Mouse (Mus musculus) R1 (cell line): ENCODE data around the gene Zfp598.

ENCODE experiments used
- DNase-seq: peaks from one replicate; pipeline ENCODE4 v3.0.0-alpha.2; 2018; ENCODE audit warnings: low read depth, low spot score

The Zfp598 gene

GRCm38 (mm10) chr17:24669545-24670245, at the start of gene Zfp598:
Zfp598 (plus strand) TSS chr17:24669687.
- DNase-seq, result peak; percentile 94

GRCm38 (mm10) chr17:24625472-24625871, 44.0 kb upstream of the Zfp598 start:
- DNase-seq, result no peak

DNA sequence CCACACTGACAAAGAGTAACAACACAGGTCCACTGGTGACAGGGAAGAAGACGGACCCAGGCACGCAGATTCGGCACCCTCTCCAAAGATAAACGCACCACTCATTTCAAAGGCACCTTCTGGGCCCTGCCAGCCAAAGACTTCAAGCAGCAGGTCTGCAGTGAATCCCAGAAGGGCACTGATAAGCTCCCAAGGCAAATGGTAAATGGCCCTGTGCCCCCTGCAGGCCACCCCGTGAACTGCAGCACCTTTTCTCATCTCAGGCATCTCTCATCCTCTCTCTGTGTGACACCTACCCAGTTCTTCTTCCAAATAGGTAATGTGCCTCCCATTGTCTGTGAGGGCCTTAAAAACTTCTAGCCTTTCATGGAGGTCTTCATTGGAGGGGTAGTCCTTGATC, 40.8 kb upstream of the Zfp598 start:
- peak; percentile 75 for DNase-seq

DNA sequence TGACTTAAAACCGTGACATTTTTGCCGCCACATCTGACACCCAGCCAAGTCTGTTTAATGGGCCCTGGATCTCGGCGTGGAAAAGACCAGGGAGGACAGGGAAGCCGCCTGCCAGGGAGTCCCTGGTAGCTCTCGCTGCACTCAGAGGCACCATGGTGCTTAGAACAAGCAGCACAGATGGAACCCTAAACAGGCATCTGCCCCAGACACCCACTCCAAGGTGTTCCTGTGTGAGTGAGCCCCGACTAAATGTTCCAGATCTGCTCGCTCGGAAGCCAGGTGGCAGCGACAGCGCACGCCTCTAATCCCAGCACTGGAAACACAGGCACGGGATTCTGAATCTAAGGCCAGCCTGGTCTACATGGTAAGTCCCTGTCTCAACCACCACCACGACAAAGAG, 39.4 kb upstream of the Zfp598 start:
- no peak for DNase-seq

- DNase-seq, result peak; percentile 97
These were observed 37.2 kb upstream of the Zfp598 start, which contains the start of the genes Tsc2 and Nthl1 for GRCm38 (mm10) chr17:24632167-24632812. Tsc2 (minus strand) TSS chr17:24632630. Nthl1 (plus strand) TSS chr17:24632680.

GRCm38 (mm10) chr17:24632813-24633449, 36.6 kb upstream of the Zfp598 start:
- peak; percentile 58 for DNase-seq

- no peak for DNase-seq
These were observed 35.7 kb upstream of the Zfp598 start for GRCm38 (mm10) chr17:24633831-24634230.

GRCm38 (mm10) chr17:24635024-24635423, 34.5 kb upstream of the Zfp598 start:
- DNase-seq, result no peak

DNA sequence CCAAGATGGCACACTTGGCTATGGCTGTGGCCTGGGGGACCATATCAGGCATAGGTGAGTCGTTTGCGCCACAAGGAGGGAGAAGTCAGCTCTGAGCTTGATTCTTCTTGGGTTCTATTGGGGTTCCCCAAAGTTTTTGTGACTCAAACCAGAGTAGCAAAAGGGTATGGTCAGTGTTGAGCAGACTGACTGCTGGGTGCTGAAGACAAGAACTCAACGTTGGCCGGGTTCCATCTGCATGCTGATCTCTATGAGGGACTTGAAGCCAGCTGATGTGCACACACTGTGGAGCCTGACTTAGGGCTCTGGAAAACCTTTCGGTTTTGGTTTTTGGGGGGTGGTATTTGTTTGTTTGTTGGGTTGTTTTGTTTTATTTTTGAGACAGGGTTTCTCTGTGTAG, 33.8 kb upstream of the Zfp598 start:
- no peak for DNase-seq

DNA sequence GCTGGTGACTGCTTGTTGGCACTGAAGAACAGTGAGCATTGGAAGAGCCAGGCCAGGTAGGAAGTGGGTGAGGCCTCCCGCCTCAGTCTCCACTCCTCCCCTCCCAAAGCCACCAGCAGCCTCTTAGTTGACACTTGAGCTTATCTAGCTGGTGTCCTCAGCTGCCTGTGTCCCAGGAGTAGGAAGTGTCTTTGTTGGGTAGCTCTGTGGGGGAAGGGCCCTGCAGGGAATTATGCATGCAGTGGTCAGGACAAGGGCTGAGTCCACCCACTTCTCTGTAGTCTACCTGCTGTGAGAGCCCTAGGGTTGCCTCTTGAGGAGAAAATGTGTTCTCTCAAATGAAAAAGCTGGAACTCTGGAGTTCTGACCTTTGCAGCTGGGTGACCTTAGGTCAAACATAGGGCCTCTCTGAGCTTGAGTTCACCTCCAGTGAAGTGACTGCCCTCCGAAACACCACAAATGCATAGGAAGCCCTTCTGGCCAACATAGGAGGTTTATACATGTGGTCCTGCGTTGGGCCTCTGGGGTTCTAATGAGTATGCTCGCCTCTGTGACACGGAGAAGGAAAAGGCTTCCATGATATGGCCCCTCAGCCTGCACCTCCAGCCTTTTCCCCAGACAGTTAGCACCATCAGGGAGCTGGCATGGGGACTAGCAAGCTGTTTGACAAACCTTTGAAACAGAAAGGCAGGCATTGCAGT, 32.6 kb upstream of the Zfp598 start:
- DNase-seq, result peak; percentile 71

- DNase-seq, result no peak
These were observed 31.3 kb upstream of the Zfp598 start for GRCm38 (mm10) chr17:24638214-24638613.

DNA sequence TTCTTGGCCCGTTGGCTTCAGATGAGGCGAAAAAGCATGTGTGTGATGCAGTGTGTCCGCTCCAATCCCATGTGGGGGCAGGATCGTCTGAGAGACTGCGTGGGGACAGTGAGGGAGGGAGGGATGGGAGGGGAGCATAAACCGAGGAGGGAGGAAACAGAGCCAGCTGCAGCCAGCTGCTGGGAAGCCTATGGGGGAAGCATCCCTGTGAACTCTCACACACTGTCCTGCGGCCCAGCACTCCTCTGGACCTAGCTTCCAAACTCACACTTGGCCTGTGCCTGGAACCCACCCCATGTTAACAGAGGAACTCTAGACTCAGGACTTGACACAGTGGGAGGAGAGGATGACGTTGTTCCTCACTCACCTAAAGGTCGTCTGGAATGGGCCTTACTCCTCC, 30.6 kb upstream of the Zfp598 start:
- DNase-seq, result no peak

DNA sequence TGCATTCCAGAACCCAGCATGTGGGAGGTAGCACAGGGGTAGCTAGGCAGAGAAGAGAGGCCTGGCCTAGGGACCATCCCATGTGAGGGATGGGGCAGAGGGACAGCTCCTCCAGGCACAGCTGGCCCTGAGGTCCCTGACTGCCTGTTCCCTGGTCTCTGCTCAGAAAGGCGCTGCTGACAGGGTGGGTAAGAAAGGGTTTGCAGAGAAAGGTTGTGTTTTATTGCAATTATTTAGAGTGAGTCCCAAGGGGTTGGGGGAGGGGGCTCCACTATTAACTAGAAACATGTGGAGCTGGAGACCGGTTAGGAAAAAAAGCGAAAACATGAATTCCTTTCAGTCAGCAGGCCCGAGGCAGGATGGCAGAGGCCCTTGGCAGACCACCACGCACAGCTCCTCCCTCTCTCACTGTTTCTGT, 29.9 kb upstream of the Zfp598 start:
- DNase-seq, result peak; percentile 34

- DNase-seq, result no peak
These were observed 29.4 kb upstream of the Zfp598 start for GRCm38 (mm10) chr17:24640119-24640518.

DNA sequence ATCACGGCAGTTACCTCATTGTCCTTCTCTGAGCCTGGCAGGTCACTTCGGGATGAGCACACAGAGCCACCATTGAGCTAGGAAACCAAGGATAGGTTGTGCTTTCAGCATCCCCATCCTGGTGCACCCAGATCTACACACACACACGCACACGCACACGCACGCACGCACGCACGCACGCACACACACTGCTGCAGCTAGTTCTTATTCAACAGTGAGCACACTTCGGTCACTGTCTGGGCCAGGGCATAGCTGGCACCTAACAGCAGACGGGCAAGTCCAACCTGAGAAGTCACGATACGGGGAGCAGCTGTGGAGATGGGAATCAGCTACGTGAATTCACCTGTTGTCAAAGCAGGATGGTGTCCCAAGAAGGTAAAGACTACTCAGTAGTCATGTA, 28.9 kb upstream of the Zfp598 start:
- DNase-seq, result peak; percentile 63

DNA sequence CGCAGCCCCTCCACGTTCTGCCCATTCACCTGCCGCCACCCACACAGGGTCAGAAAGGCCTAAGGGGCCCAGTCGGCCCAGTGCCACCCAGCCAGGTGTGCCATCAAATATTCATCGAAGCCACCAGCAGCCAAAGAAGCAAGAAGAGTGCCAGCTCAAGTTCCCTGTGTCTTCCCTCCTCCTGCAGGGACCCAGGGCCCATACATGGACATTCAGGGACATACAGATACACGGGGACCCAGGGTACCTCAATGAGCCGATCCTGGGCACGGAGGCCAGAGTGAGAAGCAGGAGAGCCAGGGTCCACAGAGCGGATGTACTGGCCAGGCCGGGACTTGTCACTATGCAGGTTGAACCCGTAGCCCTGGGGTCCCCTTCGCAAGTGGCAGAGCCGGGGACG, 27.5 kb upstream of the Zfp598 start:
- no peak for DNase-seq

- DNase-seq, result no peak
These were observed 26.6 kb upstream of the Zfp598 start for GRCm38 (mm10) chr17:24642791-24643343.

- peak; percentile 59 for DNase-seq
These were observed 25.3 kb upstream of the Zfp598 start for GRCm38 (mm10) chr17:24644030-24644715.

- no peak for DNase-seq
These were observed 24.4 kb upstream of the Zfp598 start for GRCm38 (mm10) chr17:24644875-24645721.

DNA sequence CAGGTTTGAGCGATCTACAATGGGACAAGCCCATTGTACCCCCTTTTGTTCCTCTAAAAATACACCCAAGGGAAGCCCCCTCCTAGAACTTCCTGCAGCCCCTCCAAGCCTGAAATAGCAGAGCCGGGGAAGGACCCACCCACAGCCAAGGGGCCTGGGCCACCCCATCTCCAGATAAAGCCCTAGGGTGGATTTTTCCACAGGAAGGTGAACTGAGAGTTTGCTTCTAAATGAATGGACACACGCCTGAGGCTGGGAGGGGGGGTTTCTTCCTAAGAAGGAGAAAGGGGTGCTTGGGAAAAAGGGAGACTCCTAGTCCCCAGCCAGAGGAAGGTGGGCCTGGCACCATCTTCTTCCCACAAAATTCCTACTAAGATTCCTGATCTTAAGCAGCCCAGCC, 23.6 kb upstream of the Zfp598 start:
- no peak for DNase-seq
